Mouse (Mus musculus) erythroblast, embryonic 14.5 days (primary cell): Measurements from ENCODE around the gene Zfp281.

ENCODE experiments used
- GATA1 ChIP-seq: IDR thresholded peaks from 2 replicates; pipeline ENCODE4 v1.6.1; 2012; ENCODE audit warnings: low read length, inconsistent platforms, mixed read lengths
- TAL1 ChIP-seq: IDR thresholded peaks from 3 replicates; pipeline ENCODE4 v1.6.1; 2012; ENCODE audit warnings: low read length, inconsistent platforms, mixed read lengths

DNA sequence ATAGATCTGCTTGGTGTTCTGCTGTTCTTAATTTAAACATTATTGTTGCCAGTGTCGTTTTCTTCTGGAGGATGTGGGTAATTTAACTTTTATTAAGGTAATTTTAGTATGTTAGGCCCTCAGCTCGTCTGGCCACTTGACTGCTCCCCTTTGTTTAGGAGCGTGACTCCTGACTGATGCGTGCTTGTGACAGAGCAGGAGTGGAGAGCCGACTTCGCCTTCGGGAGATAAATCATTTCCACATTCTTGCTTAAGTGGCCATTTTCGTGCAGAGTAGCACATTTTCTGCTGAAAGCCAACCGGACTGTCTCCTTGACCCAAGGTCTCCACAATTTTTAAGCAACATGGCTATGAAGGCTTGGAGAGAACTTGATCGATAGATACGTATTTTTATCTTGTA, 29.7 kb downstream of the Zfp281 start:
- TF ChIP-seq GATA1 (no peak), TAL1 (no peak)
